Mouse (Mus musculus) stomach, postnatal 0 days (tissue): ENCODE data around the gene Syndig1.

Source experiments
- CTCF ChIP-seq: IDR thresholded peaks from 2 replicates; pipeline ENCODE4 v1.5.1; 2016; ENCODE audit warnings: antibody characterized with exemption, low read depth, mild to moderate bottlenecking, moderate library complexity
- EP300 ChIP-seq: optimal IDR thresholded peaks from 2 replicates; pipeline ENCODE3; 2016; ENCODE audit warnings: antibody characterized with exemption

- TF ChIP-seq EP300 = no peak
- no peak for TF ChIP-seq CTCF
Measured at GRCm38 (mm10) chr2:149872496-149872895, 43.5 kb downstream of the Syndig1 start.
